Mouse (Mus musculus) neural tube, embryonic 14.5 days (tissue): Measurements from ENCODE around the gene Pde10a. TPM values are rescaled to one million over a fixed set of nuclear protein-coding genes. Genes with fewer than 3 reads are reported as not detected.

Experiments used
- ATAC-seq: fragments of 200-750 bp; cut with Nextera tagmentation; 2 replicates; pipeline ENCODE4 v1.8.0; 2017; ENCODE audit warnings: low read depth, mild to moderate bottlenecking, moderate TSS enrichment, moderate library complexity
- H3K27ac ChIP-seq: fragments of 300-500 bp; sonication (generic); 2 replicates; pipeline ENCODE4 v1.5.1; 2014; ENCODE audit warnings: low read depth, mild to moderate bottlenecking, control low read depth, low read length, moderate library complexity, mixed read lengths
- H3K27me3 ChIP-seq: fragments of 300-500 bp; sonication (generic); 2 replicates; pipeline ENCODE4 v1.6.1; 2014; ENCODE audit warnings: low read length; ENCODE audit not compliant: control insufficient read depth, insufficient read depth
- H3K36me3 ChIP-seq: fragments of 300-500 bp; sonication (generic); 2 replicates; pipeline ENCODE4 v1.6.1; 2014; ENCODE audit warnings: low read length, mixed read lengths; ENCODE audit not compliant: control insufficient read depth, insufficient read depth
- H3K4me1 ChIP-seq: fragments of 300-500 bp; sonication (generic); 2 replicates; pipeline ENCODE4 v1.6.1; 2014; ENCODE audit warnings: low read length; ENCODE audit not compliant: control insufficient read depth, insufficient read depth
- H3K4me2 ChIP-seq: fragments of 300-500 bp; sonication (generic); 2 replicates; pipeline ENCODE4 v1.6.1; 2014; ENCODE audit warnings: mild to moderate bottlenecking, low read depth, low read length, control low read depth
- H3K4me3 ChIP-seq: fragments of 300-500 bp; sonication (generic); 2 replicates; pipeline ENCODE4 v1.5.1; 2014; ENCODE audit warnings: low read depth, low read length, control low read depth, mixed read lengths
- H3K9ac ChIP-seq: fragments of 300-500 bp; sonication (generic); replicated peaks from 2 replicates; pipeline ENCODE4 v1.6.1; 2014; ENCODE audit warnings: low read depth, mild to moderate bottlenecking, control low read depth, low read length, mixed read lengths
- H3K9me3 ChIP-seq: fragments of 300-500 bp; sonication (generic); 2 replicates; pipeline ENCODE4 v1.6.1; 2016; ENCODE audit warnings: low read length; ENCODE audit not compliant: control insufficient read depth
- WGBS: fragments of 180-500 bp; shearing (Covaris S2); extraction: QIAGEN DNeasy Blood & Tissue Kit; methylation state at CpG from one replicate; pipeline ENCODE4 v1.1.7; 2014; 5-methylcytosine and 5-hydroxymethylcytosine counted together
- polyA plus RNA-seq: library from polyadenylated mRNA; unstranded; fragments of >200 nt; fragmentation: Nextera tagmentation; extraction: Ambion mirVana; gene quantifications from 2 replicates; pipeline ENCODE4 v1.2.1, GENCODE M21; 2014

The Pde10a gene
- polyA plus RNA-seq, 1 experiment from 2014 or later: 16.2 TPM

DNA sequence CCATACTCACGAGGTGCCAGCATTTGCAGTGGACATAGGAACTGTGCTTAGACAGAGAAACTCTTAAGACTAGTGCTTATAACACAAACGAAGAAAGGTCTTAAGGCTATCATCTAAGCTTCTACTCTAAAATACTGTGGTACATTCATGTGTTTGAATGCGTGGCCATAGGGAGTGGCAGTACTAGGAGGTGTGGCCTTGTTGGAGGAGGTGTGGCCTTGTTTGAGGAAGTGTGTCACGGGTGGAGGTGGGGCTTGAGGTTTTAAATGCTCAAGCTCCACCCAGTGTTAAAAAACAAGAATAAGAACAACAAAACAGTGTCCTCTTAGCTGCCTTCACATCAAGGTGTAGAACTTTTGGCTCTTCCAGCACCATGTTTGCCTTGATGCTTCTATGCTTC lies 31.7 kb upstream of the Pde10a start:
- no peaks in the 10 kb centered on the region for H3K27me3 ChIP-seq
- no peaks in the 10 kb centered on the region for H3K36me3 ChIP-seq
- H3K9me3 ChIP-seq: no peaks in the 10 kb centered on the region
- H3K4me2 ChIP-seq: no peak overlapping the region
- ATAC-seq: no peak
- H3K9ac ChIP-seq: no peak overlapping the region
- no peak overlapping the region for H3K4me3 ChIP-seq
- no peak overlapping the region for H3K27ac ChIP-seq
- WGBS: 86% methylated on average over 4 of the region's 4 CpGs
- no peaks in the 10 kb centered on the region for H3K4me1 ChIP-seq

DNA sequence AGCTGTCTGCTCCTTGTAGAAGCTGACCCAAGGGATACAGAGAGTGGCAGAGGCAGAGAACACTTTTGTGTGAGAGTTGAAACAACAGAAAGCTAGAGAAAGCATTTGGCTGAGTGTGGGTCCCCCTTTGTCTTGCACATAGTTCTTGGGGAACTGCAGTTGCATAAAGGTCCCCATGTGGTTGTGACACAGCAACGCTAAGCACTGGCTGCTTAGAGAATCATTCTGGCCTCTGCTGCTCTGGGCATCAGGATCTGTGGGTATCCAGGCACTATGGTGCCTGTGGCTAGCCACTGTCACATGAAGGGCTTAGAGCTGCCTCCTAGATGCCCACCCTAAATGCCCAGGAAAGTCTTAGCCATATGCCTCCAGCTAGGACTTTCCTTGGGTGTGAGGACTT lies 27.0 kb upstream of the Pde10a start:
- Histone ChIP-seq H3K36me3 (no peaks in the 10 kb centered on the region), H3K9me3 (no peaks in the 10 kb centered on the region), H3K27ac (no peak overlapping the region), H3K9ac (no peak overlapping the region), H3K4me2 (no peak overlapping the region), H3K27me3 (no peaks in the 10 kb centered on the region), H3K4me3 (no peak overlapping the region), H3K4me1 (no peaks in the 10 kb centered on the region)
- 89% methylated on average over 1 of the region's 1 CpGs for WGBS
- no peak for ATAC-seq

GRCm38 (mm10) chr17:8498655-8499054 lies 26.5 kb upstream of the Pde10a start:
- Histone ChIP-seq H3K9me3 (no peaks in the 10 kb centered on the region), H3K4me1 (no peaks in the 10 kb centered on the region), H3K4me2 (no peak overlapping the region), H3K9ac (no peak overlapping the region), H3K36me3 (no peaks in the 10 kb centered on the region), H3K4me3 (no peak overlapping the region), H3K27ac (no peak overlapping the region), H3K27me3 (no peaks in the 10 kb centered on the region)
- ATAC-seq: no peak
- WGBS: 57% methylated on average over 5 of the region's 5 CpGs

- H3K4me3 ChIP-seq: no peak overlapping the region
- H3K4me1 ChIP-seq: no peaks in the 10 kb centered on the region
- no peaks in the 10 kb centered on the region for H3K9me3 ChIP-seq
- 77% methylated on average over 4 of the region's 4 CpGs for WGBS
- no peaks in the 10 kb centered on the region for H3K27me3 ChIP-seq
- H3K27ac ChIP-seq: no peak overlapping the region
- no peak for ATAC-seq
- H3K36me3 ChIP-seq: no peaks in the 10 kb centered on the region
- no peak overlapping the region for H3K9ac ChIP-seq
- no peak overlapping the region for H3K4me2 ChIP-seq
These were observed 25.5 kb upstream of the Pde10a start for GRCm38 (mm10) chr17:8499564-8500117.

DNA sequence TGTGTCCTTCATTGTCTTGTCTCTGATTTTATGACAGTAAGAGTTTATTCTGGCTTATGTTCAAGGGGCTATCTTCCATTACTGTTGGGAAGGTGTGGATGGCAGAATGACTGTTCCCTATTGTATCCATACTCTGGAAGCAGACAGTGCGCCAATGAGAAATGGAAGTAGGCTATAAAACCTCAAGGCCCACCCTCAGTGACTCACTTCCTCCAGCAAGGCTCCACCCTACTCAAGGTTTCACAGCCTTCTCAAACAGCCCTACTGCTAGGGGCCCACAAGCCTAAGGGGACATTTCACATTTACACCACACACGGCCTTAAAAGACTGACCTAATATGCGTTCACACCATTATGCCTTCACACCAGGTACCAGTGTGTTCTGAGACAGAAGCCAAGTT lies 20.8 kb upstream of the Pde10a start:
- no peak for ATAC-seq
- Histone ChIP-seq H3K9ac (no peak overlapping the region), H3K36me3 (no peaks in the 10 kb centered on the region), H3K9me3 (no peaks in the 10 kb centered on the region), H3K27me3 (no peaks in the 10 kb centered on the region), H3K27ac (no peak overlapping the region), H3K4me1 (peaks cover 15% of the 10 kb centered on the region), H3K4me2 (no peak overlapping the region), H3K4me3 (no peak overlapping the region)
- WGBS: 96% methylated on average over 3 of the region's 3 CpGs

- H3K27me3 ChIP-seq: no peaks in the 10 kb centered on the region
These were observed 19.3 kb upstream of the Pde10a start for GRCm38 (mm10) chr17:8505669-8506426.

GRCm38 (mm10) chr17:8506726-8507125 lies 18.4 kb upstream of the Pde10a start:
- H3K27ac ChIP-seq: no peak overlapping the region
- no peak overlapping the region for H3K9ac ChIP-seq
- no peaks in the 10 kb centered on the region for H3K27me3 ChIP-seq
- no peaks in the 10 kb centered on the region for H3K9me3 ChIP-seq
- no peak overlapping the region for H3K4me2 ChIP-seq
- 43% methylated on average over 6 of the region's 6 CpGs for WGBS
- no peak overlapping the region for H3K4me3 ChIP-seq
- peaks cover 15% of the 10 kb centered on the region for H3K4me1 ChIP-seq
- ATAC-seq: no peak
- no peaks in the 10 kb centered on the region for H3K36me3 ChIP-seq

More at GRCm38 (mm10) chr17:8505669-8506426, 19.3 kb upstream of the Pde10a start:
- peak overlapping the region; percentile 41 for H3K4me2 ChIP-seq
- 1% methylated on average over 20 of the region's 20 CpGs for WGBS
- no peaks in the 10 kb centered on the region for H3K9me3 ChIP-seq
- H3K4me1 ChIP-seq: peaks cover 15% of the 10 kb centered on the region
- no peaks in the 10 kb centered on the region for H3K36me3 ChIP-seq
- peak; percentile 84 for ATAC-seq
- peak overlapping the region; percentile 18; the same call in 1 of the 2 replicates for H3K4me3 ChIP-seq
- peak overlapping the region; percentile 67 for H3K27ac ChIP-seq
- peak overlapping the region; percentile 35; the same call in 1 of the 2 replicates for H3K9ac ChIP-seq

DNA sequence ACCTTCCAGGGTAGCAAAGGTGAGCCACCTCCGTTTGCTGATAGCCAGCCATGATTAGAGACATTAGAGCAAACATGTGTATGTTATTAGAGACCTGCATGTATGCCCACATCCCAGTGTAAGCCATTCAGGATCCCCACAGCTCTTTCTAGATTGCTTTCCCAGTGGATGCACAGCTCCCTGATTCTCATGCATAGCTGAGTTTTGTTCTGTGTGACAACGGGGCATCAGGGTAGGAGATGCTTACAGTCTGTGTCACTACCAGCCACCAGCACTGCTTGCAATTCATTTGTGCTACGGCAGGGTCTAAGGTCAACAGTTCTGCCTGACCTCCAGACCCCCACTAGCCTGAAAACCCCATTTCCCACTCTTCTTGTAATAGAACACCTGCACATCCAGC lies 17.5 kb upstream of the Pde10a start:
- no peak overlapping the region for H3K4me3 ChIP-seq

More for the DNA sequence above, 17.5 kb upstream of the Pde10a start:
- Histone ChIP-seq H3K9me3 (no peaks in the 10 kb centered on the region), H3K27ac (no peak overlapping the region), H3K36me3 (no peaks in the 10 kb centered on the region), H3K4me2 (no peak overlapping the region; the same call in 1 of the 2 replicates), H3K4me1 (peaks cover 15% of the 10 kb centered on the region), H3K27me3 (no peaks in the 10 kb centered on the region), H3K9ac (no peak overlapping the region)
- WGBS: 0% methylated on average over 3 of the region's 3 CpGs
- peak; percentile 18; the same call in 1 of the 2 replicates for ATAC-seq
